In genomic region chr5:117160499-117160898, GRCm38 (mm10) we compare ENCODE assay signal across 13 mouse cellular contexts. TPM values are rescaled to one million over a fixed set of nuclear protein-coding genes. Genes with fewer than 3 reads are reported as not detected.
DNase-seq lines count a peak whose midpoint lies in the region; ATAC-seq lines count a peak whose summit lies in the region.
"Had no signal": no experiment of that assay in that cellular context is flagged by ENCODE, and none has a peak within 500 bp of the region (broad histone marks: within the 10 kb centered on the region; RNA-seq: fewer than 3 reads in every experiment).

No protein-coding gene starts in this region.

- WGBS in embryonic facial prominence, embryonic 11.5 days = 30% methylated on average over 10 of the region's 10 CpGs
- WGBS in neural tube, embryonic 11.5 days = 43% methylated on average over 10 of the region's 10 CpGs

- H3K27me3 ChIP-seq in embryonic facial prominence, embryonic 11.5 days (ENCODE audit: control insufficient read depth, insufficient read depth, low read length) = no peaks in the 10 kb centered on the region
- H3K27me3 ChIP-seq in neural tube, embryonic 11.5 days (ENCODE audit: control insufficient read depth, insufficient read depth, low read length) = no peaks in the 10 kb centered on the region
- H3K27me3 ChIP-seq: embryonic facial prominence, embryonic 15.5 days had no signal

- no peak for ATAC-seq in embryonic facial prominence, embryonic 11.5 days (replicated peaks; ENCODE audit: insufficient number of reproducible peaks, low FRiP score, low TSS enrichment, low read depth)
- ATAC-seq in neural tube, embryonic 11.5 days (ENCODE audit: insufficient read depth, low FRiP score, low TSS enrichment) = no peak
- ATAC-seq: lung, postnatal 0 days had no signal

- peak; percentile 28 for DNase-seq in kidney, adult 9 months
- DNase-seq in kidney, postnatal 14 days = no peak
- DNase-seq in CD4-positive helper T cell, adult 2 months (ENCODE audit: low read depth, low spot score) = peak; percentile 41
- peak; percentile 27 for DNase-seq in embryonic facial prominence, embryonic 11.5 days (ENCODE audit: low spot score)
- peak; percentile 21 for DNase-seq in neural tube, embryonic 11.5 days (ENCODE audit: low spot score)
- DNase-seq in right cerebral cortex, postnatal 4 days = no peak
- no peak for DNase-seq in layer of hippocampus, adult 9-11 months
- DNase-seq in right cerebral cortex, adult 18-20 months = no peak
- DNase-seq: adrenal gland, postnatal 10 days; cerebellum, adult 8-10 months; heart, postnatal 4 days had no signal

- no peak overlapping the region for H3K4me2 ChIP-seq in embryonic facial prominence, embryonic 11.5 days (ENCODE audit: low read depth, low read length)
- H3K4me2 ChIP-seq in neural tube, embryonic 11.5 days (ENCODE audit: low read depth) = no peak overlapping the region
- H3K4me2 ChIP-seq: embryonic facial prominence, embryonic 15.5 days had no signal

- no peak overlapping the region for H3K27ac ChIP-seq in embryonic facial prominence, embryonic 11.5 days (replicated peaks; ENCODE audit: low read depth, low read length)
- H3K27ac ChIP-seq in neural tube, embryonic 11.5 days (ENCODE audit: low read depth, low read length) = no peak overlapping the region
- H3K27ac ChIP-seq: embryonic facial prominence, embryonic 15.5 days had no signal

- H3K4me3 ChIP-seq in embryonic facial prominence, embryonic 11.5 days (ENCODE audit: low read depth, low read length) = no peak overlapping the region
- H3K4me3 ChIP-seq in neural tube, embryonic 11.5 days (ENCODE audit: low read depth, low read length) = no peak overlapping the region
- H3K4me3 ChIP-seq: embryonic facial prominence, embryonic 15.5 days had no signal

- H3K9me3 ChIP-seq in embryonic facial prominence, embryonic 11.5 days (replicated peaks; ENCODE audit: control insufficient read depth, low read length) = no peaks in the 10 kb centered on the region
- H3K9me3 ChIP-seq in neural tube, embryonic 11.5 days (ENCODE audit: control insufficient read depth, low read length) = no peaks in the 10 kb centered on the region
- H3K9me3 ChIP-seq: embryonic facial prominence, embryonic 15.5 days had no signal

- no peaks in the 10 kb centered on the region for H3K4me1 ChIP-seq in embryonic facial prominence, embryonic 11.5 days (ENCODE audit: control insufficient read depth, insufficient read depth, low read length)
- no peaks in the 10 kb centered on the region for H3K4me1 ChIP-seq in neural tube, embryonic 11.5 days (ENCODE audit: control insufficient read depth, insufficient read depth, low read length)
- H3K4me1 ChIP-seq: embryonic facial prominence, embryonic 15.5 days had no signal

- H3K36me3 ChIP-seq in embryonic facial prominence, embryonic 11.5 days (replicated peaks; ENCODE audit: control insufficient read depth, insufficient read depth, low read depth, low read length) = no peaks in the 10 kb centered on the region
- no peaks in the 10 kb centered on the region for H3K36me3 ChIP-seq in neural tube, embryonic 11.5 days (ENCODE audit: control insufficient read depth, insufficient read depth, low read length)
- H3K36me3 ChIP-seq: embryonic facial prominence, embryonic 15.5 days had no signal

- no peak overlapping the region for H3K9ac ChIP-seq in embryonic facial prominence, embryonic 11.5 days (replicated peaks; ENCODE audit: low read length)
- no peak overlapping the region for H3K9ac ChIP-seq in neural tube, embryonic 11.5 days (ENCODE audit: low read length)
- H3K9ac ChIP-seq: embryonic facial prominence, embryonic 15.5 days had no signal

RNA-seq across cellular contexts. Expression of gene Taok3, which starts 40.6 kb away (rescaled TPM):
- polyA plus RNA-seq in embryonic facial prominence, embryonic 11.5 days (2014; fragmentation: Nextera tagmentation; extraction: Ambion mirVana) = 11.6 and 12.0 TPM in 2 replicates
- 20.0 and 20.3 TPM in 2 replicates for polyA plus RNA-seq in neural tube, embryonic 11.5 days (2014; fragmentation: Nextera tagmentation; extraction: Ambion mirVana)

RNA-seq across cellular contexts. Expression of gene Suds3, which starts 44.6 kb away (rescaled TPM):
- polyA plus RNA-seq in embryonic facial prominence, embryonic 11.5 days (2014; fragmentation: Nextera tagmentation; extraction: Ambion mirVana) = 52.2 and 56.2 TPM in 2 replicates
- 46.3 and 46.7 TPM in 2 replicates for polyA plus RNA-seq in neural tube, embryonic 11.5 days (2014; fragmentation: Nextera tagmentation; extraction: Ambion mirVana)

Comparison
In these comparisons a context has a peak if more than half of its experiments do, and no peak if none do; other contexts are left out.
1. DNase-seq: peak in kidney, adult 9 months (single experiment), CD4-positive helper T cell, adult 2 months (single experiment), embryonic facial prominence, embryonic 11.5 days (single experiment) and neural tube, embryonic 11.5 days (single experiment); none in kidney, postnatal 14 days (single experiment), right cerebral cortex, postnatal 4 days (single experiment), layer of hippocampus, adult 9-11 months (single experiment) and right cerebral cortex, adult 18-20 months (single experiment).